Mouse (Mus musculus): ENCODE data around the gene Stac3.

- TF ChIP-seq CTCF (IDR thresholded peaks at IDR 0.05; ENCODE audit: borderline replicate concordance, extremely low read depth, insufficient read depth, insufficient read length) (no peak), POLR2A (IDR thresholded peaks at IDR 0.05; ENCODE audit: borderline replicate concordance, extremely low read depth, insufficient read depth, insufficient read length, poor library complexity, severe bottlenecking) (no peak)
These were observed 9.6 kb downstream of the Stac3 start for GRCm38 (mm10) chr10:127510895-127511617.
